Mouse (Mus musculus) left cerebral cortex, adult 18-20 months (tissue): ENCODE data around the gene Map3k4. TPM values are rescaled to one million over a fixed set of nuclear protein-coding genes. Genes with fewer than 3 reads are reported as not detected.

Experiments used
- DNase-seq, 2 experiments: peaks; one replicate each; pipeline ENCODE4 v3.0.0; 2021 to 2022; ENCODE audit warnings: low spot score in 2 of 2, mixed read lengths in 1 of 2
- total RNA-seq, 2 experiments: library from RNA; stranded (reverse); gene quantifications; 2 replicates each; pipeline ENCODE4 v1.2.3; 2021

The Map3k4 gene
- total RNA-seq, 2 experiments from 2014 or later, result 45.9 to 50.9 TPM

DNA sequence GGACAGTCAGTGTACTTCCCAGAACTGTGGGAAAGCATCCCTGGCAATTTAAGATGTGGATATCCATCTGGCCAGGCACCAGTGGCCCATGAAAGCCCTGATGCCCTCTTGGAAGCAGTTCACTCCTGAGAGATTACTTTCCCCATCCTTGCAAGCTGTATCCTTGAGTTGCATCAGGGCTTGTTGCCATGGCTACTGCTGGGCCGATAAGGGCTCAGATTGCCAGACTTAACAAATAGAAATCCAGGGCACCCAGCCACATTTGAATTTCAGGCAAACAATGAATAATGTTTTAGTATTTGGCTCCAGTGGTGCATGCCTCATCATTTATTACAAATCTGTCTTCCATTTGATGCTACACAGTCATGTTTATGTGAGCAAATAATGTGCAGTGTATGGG lies 130.8 kb downstream of the Map3k4 start:
- DNase-seq, result peak in 1 of 2 experiments; percentile 36

DNA sequence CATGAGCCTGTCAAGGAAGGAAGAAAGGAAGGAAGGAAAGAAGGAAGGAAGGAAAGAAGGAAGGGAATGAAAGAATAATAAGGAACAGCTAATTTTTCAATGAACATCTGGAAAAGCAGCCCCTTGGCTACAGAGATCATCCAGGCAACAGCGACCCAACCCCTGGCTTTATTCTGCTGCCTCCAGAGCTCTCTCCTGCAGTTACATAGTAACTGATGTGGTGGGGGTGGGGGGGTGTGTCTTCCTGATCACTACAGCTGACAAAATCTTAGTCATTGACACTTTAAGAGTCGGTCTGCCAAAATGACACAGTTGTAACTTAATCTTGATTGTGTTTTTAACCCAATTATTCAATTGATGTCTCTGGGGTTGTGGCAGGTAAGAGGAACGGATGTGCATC lies 132.3 kb downstream of the Map3k4 start:
- DNase-seq, result no peak

- DNase-seq, result no peak
Observed at GRCm38 (mm10) chr17:12185855-12186254, 132.7 kb downstream of the Map3k4 start.

GRCm38 (mm10) chr17:12184283-12184682 lies 134.3 kb downstream of the Map3k4 start:
- DNase-seq, result no peak

DNA sequence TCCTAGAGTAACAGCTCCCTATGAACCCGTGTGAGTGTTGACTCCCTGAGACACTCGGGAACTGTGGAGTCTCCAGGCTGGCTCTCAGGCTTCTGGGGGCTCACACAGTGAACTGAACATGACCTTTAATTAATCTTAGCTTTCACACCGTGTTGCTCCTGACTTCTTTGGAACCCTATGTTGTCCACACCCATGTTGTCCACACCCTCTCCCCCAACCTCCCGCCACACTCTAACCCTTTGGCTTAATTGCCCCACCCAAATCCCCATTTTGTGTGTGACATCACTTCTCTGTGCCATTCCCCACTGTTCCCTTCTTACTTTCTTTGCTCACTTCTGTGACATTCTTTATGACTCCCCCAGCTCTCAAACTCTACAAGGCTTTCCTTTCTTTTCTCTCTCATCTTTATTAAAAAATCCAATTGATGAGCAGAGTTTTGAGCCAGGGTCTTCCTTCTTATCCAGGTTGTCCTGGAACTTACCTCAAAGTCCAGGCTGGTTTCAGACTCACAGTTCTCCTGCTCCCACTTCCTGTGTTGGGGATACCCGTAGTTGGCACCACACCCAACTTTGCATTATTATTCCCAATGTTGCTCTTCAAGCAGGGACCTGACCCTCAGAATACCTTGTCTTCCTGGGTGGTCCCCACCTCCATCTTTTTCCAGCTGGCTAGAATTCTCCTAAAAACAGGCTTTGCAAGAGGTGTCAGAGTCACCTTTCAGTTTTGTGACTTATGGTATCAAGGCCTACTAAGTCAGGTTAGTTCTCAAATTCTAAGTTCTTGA lies 135.7 kb downstream of the Map3k4 start:
- no peak for DNase-seq

- no peak for DNase-seq
Observed at GRCm38 (mm10) chr17:12179766-12180165, 138.8 kb downstream of the Map3k4 start.

DNA sequence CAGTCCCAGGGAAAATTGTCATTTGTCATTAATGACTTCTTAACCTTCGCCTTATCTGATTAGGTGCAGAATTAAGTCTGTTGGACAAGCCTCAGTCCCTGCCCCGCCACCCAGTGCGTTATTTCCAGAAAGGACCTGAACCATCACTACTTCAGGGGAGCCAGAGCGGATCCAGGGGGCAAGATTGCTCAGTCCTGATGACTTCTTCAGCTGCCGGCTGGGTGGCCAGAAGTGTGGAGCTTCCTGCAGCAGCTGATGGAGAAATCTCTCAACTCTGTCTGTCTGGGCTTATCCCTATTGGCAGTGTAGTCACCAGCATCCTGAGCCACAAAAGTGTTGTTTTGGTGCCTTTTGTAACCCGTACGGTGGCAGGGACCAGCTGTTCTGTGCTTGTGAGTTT lies 139.3 kb downstream of the Map3k4 start:
- DNase-seq, result no peak

Other genes with a start within 250 kb of the Map3k4 start
- gene Agpat4, start 200.1 kb downstream of the Map3k4 start, total RNA-seq, result 10 to 100 TPM; 56.5 to 62.9 TPM
- gene Plg, start 59.8 kb upstream of the Map3k4 start, total RNA-seq, result under 1 TPM in 1 of 2 experiments, not detected in 1; 0.21 TPM
- gene Slc22a3, start 188.9 kb upstream of the Map3k4 start, total RNA-seq, result 1 to 10 TPM; 2.1 to 2.2 TPM